Mouse (Mus musculus) right cerebral cortex, postnatal 10 days (tissue): ENCODE measurements around the gene Arntl2.
"Not testable (repeated sequence)": the region's sequence is repeated elsewhere in the genome, so short reads cannot be mapped to it uniquely, and the experiment has no call there.

Source experiments
- DNase-seq, 2 experiments: peaks; one replicate each; pipeline ENCODE4 v3.0.0; 2021; ENCODE audit warnings: low spot score in 2 of 2

Gene Arntl2

GRCm38 (mm10) chr6:146795924-146796545, at the start of gene Arntl2:
Gene Arntl2, plus strand, starts transcription at chr6:146796055.
- peak; percentile 80 to 84 for DNase-seq

- DNase-seq: no peak
Observed at GRCm38 (mm10) chr6:146746577-146746976, 49.3 kb upstream of the Arntl2 start.

- DNase-seq: no peak
Observed at GRCm38 (mm10) chr6:146747057-146747456, 48.8 kb upstream of the Arntl2 start.

GRCm38 (mm10) chr6:146748271-146748670, 47.6 kb upstream of the Arntl2 start:
- no peak for DNase-seq

GRCm38 (mm10) chr6:146751671-146752070, 44.2 kb upstream of the Arntl2 start:
- peak; percentile 28 to 31 for DNase-seq

GRCm38 (mm10) chr6:146752178-146752577, 43.7 kb upstream of the Arntl2 start:
- no peak for DNase-seq

GRCm38 (mm10) chr6:146752612-146753011, 43.2 kb upstream of the Arntl2 start:
- DNase-seq: no peak

- DNase-seq: no peak
Observed at GRCm38 (mm10) chr6:146753560-146754160, 42.2 kb upstream of the Arntl2 start.

GRCm38 (mm10) chr6:146755136-146755535, 40.7 kb upstream of the Arntl2 start:
- no peak for DNase-seq

GRCm38 (mm10) chr6:146755679-146756078, 40.2 kb upstream of the Arntl2 start:
- DNase-seq: no peak

GRCm38 (mm10) chr6:146759027-146759426, 36.8 kb upstream of the Arntl2 start:
- DNase-seq: no peak

GRCm38 (mm10) chr6:146760022-146760421, 35.8 kb upstream of the Arntl2 start:
- no peak for DNase-seq

GRCm38 (mm10) chr6:146760736-146761135, 35.1 kb upstream of the Arntl2 start:
- no peak for DNase-seq

- no peak for DNase-seq
Observed at GRCm38 (mm10) chr6:146762264-146762898, 33.5 kb upstream of the Arntl2 start.

- DNase-seq: no peak
Observed at GRCm38 (mm10) chr6:146764593-146764992, 31.3 kb upstream of the Arntl2 start.

- no peak for DNase-seq
Observed at GRCm38 (mm10) chr6:146765270-146765669, 30.6 kb upstream of the Arntl2 start.

- no peak for DNase-seq
Observed at GRCm38 (mm10) chr6:146768813-146769404, 26.9 kb upstream of the Arntl2 start.

GRCm38 (mm10) chr6:146770005-146770745, 25.7 kb upstream of the Arntl2 start:
- DNase-seq: no peak

GRCm38 (mm10) chr6:146770808-146771207, 25.0 kb upstream of the Arntl2 start:
- DNase-seq: no peak

GRCm38 (mm10) chr6:146775864-146776263, 20.0 kb upstream of the Arntl2 start:
- not testable (repeated sequence) for DNase-seq

- no peak for DNase-seq
Observed at GRCm38 (mm10) chr6:146776610-146777389, 19.1 kb upstream of the Arntl2 start.
